In genomic region chr19:4992371-4992770, GRCm38 (mm10) we compare ENCODE assay signal across 12 mouse cellular contexts. TPM values are rescaled to one million over a fixed set of nuclear protein-coding genes. Genes with fewer than 3 reads are reported as not detected.
DNase-seq lines count a peak whose midpoint lies in the region; ATAC-seq lines count a peak whose summit lies in the region.
"Had no signal": no experiment of that assay in that cellular context is flagged by ENCODE, and none has a peak within 500 bp of the region (broad histone marks: within the 10 kb centered on the region; RNA-seq: fewer than 3 reads in every experiment).

No protein-coding gene starts in this region.

- peaks cover 28% of the 10 kb centered on the region for H3K27me3 ChIP-seq in forebrain, embryonic 11.5 days (ENCODE audit: control insufficient read depth, insufficient read depth, low read length)
- H3K27me3 ChIP-seq in forebrain, embryonic 12.5 days, result peaks cover 88% of the 10 kb centered on the region
- H3K27me3 ChIP-seq in kidney, embryonic 14.5 days (ENCODE audit: control insufficient read depth, insufficient read depth, low read length), result peaks cover 39% of the 10 kb centered on the region
- H3K27me3 ChIP-seq in limb, embryonic 11.5 days (ENCODE audit: control insufficient read depth, insufficient read depth, low read length), result peaks cover 36% of the 10 kb centered on the region

- H3K27ac ChIP-seq in forebrain, embryonic 11.5 days (ENCODE audit: low read depth, low read length), result no peak overlapping the region
- H3K27ac ChIP-seq in forebrain, embryonic 12.5 days, result no peak overlapping the region
- no peak overlapping the region for H3K27ac ChIP-seq in kidney, embryonic 14.5 days (ENCODE audit: low read depth, low read length)
- no peak overlapping the region for H3K27ac ChIP-seq in limb, embryonic 11.5 days (replicated peaks; ENCODE audit: low read depth, low read length)
- H3K27ac ChIP-seq: embryonic facial prominence, embryonic 15.5 days had no signal

- peak; percentile 69 for DNase-seq in forebrain, embryonic 11.5 days (ENCODE audit: low spot score)
- peak; percentile 26 to 34 for DNase-seq in kidney, postnatal 4 days
- peak; percentile 17 for DNase-seq in c-Kit-positive CD71-negative TER-119-negative erythroid progenitor cells, embryonic 14.5 days (ENCODE audit: low read depth)
- DNase-seq in limb, embryonic 11.5 days (ENCODE audit: low spot score), result peak; percentile 64
- no peak for DNase-seq in adrenal gland, adult 18-20 months (ENCODE audit: low spot score in 2 of 2)
- no peak for DNase-seq in layer of hippocampus, adult 9-10 months (ENCODE audit: low spot score)

- H3K9me3 ChIP-seq in forebrain, embryonic 11.5 days (ENCODE audit: control insufficient read depth, low read length), result no peaks in the 10 kb centered on the region
- H3K9me3 ChIP-seq in forebrain, embryonic 12.5 days, result no peaks in the 10 kb centered on the region
- H3K9me3 ChIP-seq in kidney, embryonic 14.5 days (ENCODE audit: control insufficient read depth, low read length), result no peaks in the 10 kb centered on the region
- H3K9me3 ChIP-seq in limb, embryonic 11.5 days (ENCODE audit: control insufficient read depth, low read length), result no peaks in the 10 kb centered on the region
- H3K9me3 ChIP-seq: embryonic facial prominence, embryonic 15.5 days had no signal

- no peak overlapping the region for H3K4me2 ChIP-seq in forebrain, embryonic 11.5 days (ENCODE audit: low read depth, low read length, severe bottlenecking)
- no peak overlapping the region for H3K4me2 ChIP-seq in forebrain, embryonic 12.5 days
- no peak overlapping the region for H3K4me2 ChIP-seq in kidney, embryonic 14.5 days (replicated peaks; ENCODE audit: low read depth, low read length)
- H3K4me2 ChIP-seq in limb, embryonic 11.5 days (ENCODE audit: low read depth, severe bottlenecking), result no peak overlapping the region
- H3K4me2 ChIP-seq: embryonic facial prominence, embryonic 15.5 days had no signal

- H3K9ac ChIP-seq in forebrain, embryonic 11.5 days (ENCODE audit: low read length), result no peak overlapping the region
- no peak overlapping the region for H3K9ac ChIP-seq in forebrain, embryonic 12.5 days
- no peak overlapping the region for H3K9ac ChIP-seq in kidney, embryonic 14.5 days (ENCODE audit: low read depth, low read length)
- H3K9ac ChIP-seq in limb, embryonic 11.5 days (ENCODE audit: low read length), result no peak overlapping the region
- H3K9ac ChIP-seq: embryonic facial prominence, embryonic 15.5 days had no signal

- no peak overlapping the region for H3K4me3 ChIP-seq in forebrain, embryonic 11.5 days (ENCODE audit: low read depth, low read length)
- no peak overlapping the region for H3K4me3 ChIP-seq in forebrain, embryonic 12.5 days (replicated peaks)
- no peak overlapping the region for H3K4me3 ChIP-seq in kidney, embryonic 14.5 days (ENCODE audit: low read length)
- no peak overlapping the region for H3K4me3 ChIP-seq in limb, embryonic 11.5 days (ENCODE audit: low read depth, low read length)
- H3K4me3 ChIP-seq: embryonic facial prominence, embryonic 15.5 days had no signal

- no peaks in the 10 kb centered on the region for H3K4me1 ChIP-seq in forebrain, embryonic 11.5 days (replicated peaks; ENCODE audit: control insufficient read depth, insufficient read depth, low read length)
- peaks cover 15% of the 10 kb centered on the region for H3K4me1 ChIP-seq in forebrain, embryonic 12.5 days
- 0 out of 2 replicates have a peak, but pooled peaks cover 3% of the 10 kb centered on the region for H3K4me1 ChIP-seq in kidney, embryonic 14.5 days (ENCODE audit: control insufficient read depth, insufficient read depth, low read length)
- no peaks in the 10 kb centered on the region for H3K4me1 ChIP-seq in limb, embryonic 11.5 days (ENCODE audit: control insufficient read depth, insufficient read depth, low read length)

- ATAC-seq in forebrain, embryonic 11.5 days (replicated peaks; ENCODE audit: low FRiP score), result no peak
- ATAC-seq in forebrain, embryonic 12.5 days (ENCODE audit: low FRiP score), result no peak
- no peak for ATAC-seq in kidney, embryonic 14.5 days (ENCODE audit: low FRiP score, low TSS enrichment)
- no peak for ATAC-seq in limb, embryonic 11.5 days (ENCODE audit: insufficient number of reproducible peaks, low FRiP score, low TSS enrichment, low read depth)

- WGBS in forebrain, embryonic 11.5 days, result 19% methylated on average over 8 of the region's 8 CpGs
- 17% methylated on average over 8 of the region's 8 CpGs for WGBS in forebrain, embryonic 12.5 days
- 15% methylated on average over 8 of the region's 8 CpGs for WGBS in kidney, embryonic 14.5 days
- 15% methylated on average over 8 of the region's 8 CpGs for WGBS in limb, embryonic 11.5 days

- H3K36me3 ChIP-seq in forebrain, embryonic 11.5 days (ENCODE audit: control insufficient read depth, insufficient read depth, low read length), result no peaks in the 10 kb centered on the region
- H3K36me3 ChIP-seq in forebrain, embryonic 12.5 days (replicated peaks), result no peaks in the 10 kb centered on the region
- H3K36me3 ChIP-seq in kidney, embryonic 14.5 days (ENCODE audit: control insufficient read depth, insufficient read depth, low read length), result no peaks in the 10 kb centered on the region
- no peaks in the 10 kb centered on the region for H3K36me3 ChIP-seq in limb, embryonic 11.5 days (ENCODE audit: control insufficient read depth, insufficient read depth, low read length)
- H3K36me3 ChIP-seq: embryonic facial prominence, embryonic 15.5 days had no signal

RNA-seq across cellular contexts. Expression of gene Npas4, which starts 2.3 kb away (rescaled TPM):
- polyA plus RNA-seq in forebrain, embryonic 11.5 days (2014; fragmentation: Nextera tagmentation; extraction: Ambion mirVana), result not detected in 2 replicates
- polyA plus RNA-seq in forebrain, embryonic 12.5 days (2016; fragmentation: Nextera tagmentation; extraction: Ambion mirVana), result 0.09 and 0.14 TPM in 2 replicates
- not detected in 2 replicates for polyA plus RNA-seq in kidney, embryonic 14.5 days (2014; fragmentation: Nextera tagmentation; extraction: Ambion mirVana)
- polyA plus RNA-seq in limb, embryonic 11.5 days (2014; fragmentation: Nextera tagmentation; extraction: Ambion mirVana), result not detected in 2 replicates
- total RNA-seq in adrenal gland, adult 18-20 months (2021), result under 1 TPM; 0.35 to 0.46 TPM
- total RNA-seq: gastrocnemius, postnatal 25 days; liver, adult 2 months; megakaryocyte progenitor cell, adult 5-6 weeks had no signal
- polyA plus RNA-seq: embryonic facial prominence, embryonic 15.5 days; liver, adult 2 months had no signal

RNA-seq across cellular contexts. Expression of gene Mrpl11, which starts 30.4 kb away (rescaled TPM):
- 136 and 145 TPM in 2 replicates for polyA plus RNA-seq in forebrain, embryonic 11.5 days (2014; fragmentation: Nextera tagmentation; extraction: Ambion mirVana)
- polyA plus RNA-seq in forebrain, embryonic 12.5 days (2016; fragmentation: Nextera tagmentation; extraction: Ambion mirVana), result 130 and 138 TPM in 2 replicates
- 137 and 178 TPM in 2 replicates for polyA plus RNA-seq in kidney, embryonic 14.5 days (2014; fragmentation: Nextera tagmentation; extraction: Ambion mirVana)
- polyA plus RNA-seq in limb, embryonic 11.5 days (2014; fragmentation: Nextera tagmentation; extraction: Ambion mirVana), result 170 and 182 TPM in 2 replicates
- 10 to 100 TPM; 51.3 to 59.1 TPM for total RNA-seq in adrenal gland, adult 18-20 months (2021)

RNA-seq across cellular contexts. Expression of gene Slc29a2, which starts 31.3 kb away (rescaled TPM):
- 5.5 and 8.3 TPM in 2 replicates for polyA plus RNA-seq in forebrain, embryonic 11.5 days (2014; fragmentation: Nextera tagmentation; extraction: Ambion mirVana)
- polyA plus RNA-seq in forebrain, embryonic 12.5 days (2016; fragmentation: Nextera tagmentation; extraction: Ambion mirVana), result 7.2 and 7.4 TPM in 2 replicates
- 3.5 and 7.9 TPM in 2 replicates for polyA plus RNA-seq in kidney, embryonic 14.5 days (2014; fragmentation: Nextera tagmentation; extraction: Ambion mirVana)
- polyA plus RNA-seq in limb, embryonic 11.5 days (2014; fragmentation: Nextera tagmentation; extraction: Ambion mirVana), result 5.0 and 6.0 TPM in 2 replicates
- total RNA-seq in adrenal gland, adult 18-20 months (2021), result 1 to 10 TPM; 2.9 to 4.5 TPM

RNA-seq across cellular contexts. Expression of gene B4gat1, which starts 46.3 kb away (rescaled TPM):
- 35.2 and 40.4 TPM in 2 replicates for polyA plus RNA-seq in forebrain, embryonic 11.5 days (2014; fragmentation: Nextera tagmentation; extraction: Ambion mirVana)
- 37.6 and 37.9 TPM in 2 replicates for polyA plus RNA-seq in forebrain, embryonic 12.5 days (2016; fragmentation: Nextera tagmentation; extraction: Ambion mirVana)
- 35.7 and 44.8 TPM in 2 replicates for polyA plus RNA-seq in kidney, embryonic 14.5 days (2014; fragmentation: Nextera tagmentation; extraction: Ambion mirVana)
- 36.6 and 37.8 TPM in 2 replicates for polyA plus RNA-seq in limb, embryonic 11.5 days (2014; fragmentation: Nextera tagmentation; extraction: Ambion mirVana)
- 10 to 100 TPM; 25.9 to 31.8 TPM for total RNA-seq in adrenal gland, adult 18-20 months (2021)

RNA-seq across cellular contexts. Expression of gene AC124502.3, which starts 46.3 kb away (rescaled TPM):
- 4.0 and 4.2 TPM in 2 replicates for polyA plus RNA-seq in forebrain, embryonic 11.5 days (2014; fragmentation: Nextera tagmentation; extraction: Ambion mirVana)
- polyA plus RNA-seq in forebrain, embryonic 12.5 days (2016; fragmentation: Nextera tagmentation; extraction: Ambion mirVana), result 2.5 and 3.4 TPM in 2 replicates
- polyA plus RNA-seq in kidney, embryonic 14.5 days (2014; fragmentation: Nextera tagmentation; extraction: Ambion mirVana), result 1.2 and 1.5 TPM in 2 replicates
- polyA plus RNA-seq in limb, embryonic 11.5 days (2014; fragmentation: Nextera tagmentation; extraction: Ambion mirVana), result 1.7 and 2.0 TPM in 2 replicates
- 1 to 10 TPM in 1 of 2 experiments, under 1 TPM in 1; 0.73 to 1.5 TPM for total RNA-seq in adrenal gland, adult 18-20 months (2021)

Comparison
In these comparisons a context has a peak if more than half of its experiments do, and no peak if none do; other contexts are left out.
1. DNase-seq: peak in forebrain, embryonic 11.5 days (single experiment), kidney, postnatal 4 days (2 of 2), c-Kit-positive CD71-negative TER-119-negative erythroid progenitor cells, embryonic 14.5 days (single experiment) and limb, embryonic 11.5 days (single experiment); none in adrenal gland, adult 18-20 months (0 of 2) and layer of hippocampus, adult 9-10 months (single experiment).